Mouse (Mus musculus) spleen, embryonic (tissue): ENCODE data around the gene Fktn.

Source experiments
- CTCF ChIA-PET: fragments of 350-600 bp; sonication (Branson Sonifier 250); formaldehyde crosslinking; loops from one replicate; lab custom pipeline; 2022; lab: Charles Lee

Fktn gene

GRCm38 (mm10) chr4:53825821-53826605 is 112.2 kb downstream of the Fktn start, which contains the start of gene Tmem38b:
Gene Tmem38b (plus strand): TSS chr4:53826045.
- CTCF ChIA-PET = no interaction called here

- CTCF ChIA-PET = no interaction called here
Observed at GRCm38 (mm10) chr4:53826641-53827248, 112.9 kb downstream of the Fktn start.
